Mouse (Mus musculus) liver, embryonic 14.5 days (tissue): ENCODE data around the gene Maats1.

Experiments used
- CTCF ChIP-seq: IDR thresholded peaks from 2 replicates; pipeline ENCODE4 v1.5.1; 2016; ENCODE audit warnings: antibody characterized with exemption, low read depth, control low read depth
- EP300 ChIP-seq: IDR thresholded peaks from 2 replicates; pipeline ENCODE4 v1.6.1; 2016; ENCODE audit warnings: antibody characterized with exemption, low read depth

- TF ChIP-seq CTCF (no peak), EP300 (no peak)
Observed at GRCm38 (mm10) chr16:38326778-38327397, 15.1 kb downstream of the Maats1 start.
